Mouse (Mus musculus) testis, postnatal 10 days (tissue): ENCODE data around the gene Eri3.

Experiments used
- DNase-seq: peaks from one replicate; pipeline ENCODE4 v3.0.0; 2021; ENCODE audit warnings: low spot score

Gene Eri3

DNA sequence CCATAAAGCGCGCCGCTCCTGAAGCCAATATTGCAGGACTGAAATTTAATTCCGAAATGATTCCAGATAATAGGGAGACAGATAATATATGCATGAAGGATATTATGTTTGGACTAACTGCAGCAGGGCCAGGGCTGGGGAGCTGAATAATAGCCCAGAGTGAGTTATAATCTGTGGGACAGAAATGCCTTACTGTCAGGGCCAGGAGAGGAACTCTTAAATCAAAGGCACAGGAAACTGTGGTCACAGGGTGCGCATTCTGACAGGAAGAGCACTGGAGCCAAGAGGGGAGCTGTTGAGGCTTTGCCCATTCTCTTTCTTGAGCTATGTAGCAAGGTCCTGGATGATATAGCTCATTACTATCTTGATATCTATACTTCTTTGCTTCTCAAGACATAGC is 74.5 kb downstream of the Eri3 start:
- DNase-seq, result no peak

DNA sequence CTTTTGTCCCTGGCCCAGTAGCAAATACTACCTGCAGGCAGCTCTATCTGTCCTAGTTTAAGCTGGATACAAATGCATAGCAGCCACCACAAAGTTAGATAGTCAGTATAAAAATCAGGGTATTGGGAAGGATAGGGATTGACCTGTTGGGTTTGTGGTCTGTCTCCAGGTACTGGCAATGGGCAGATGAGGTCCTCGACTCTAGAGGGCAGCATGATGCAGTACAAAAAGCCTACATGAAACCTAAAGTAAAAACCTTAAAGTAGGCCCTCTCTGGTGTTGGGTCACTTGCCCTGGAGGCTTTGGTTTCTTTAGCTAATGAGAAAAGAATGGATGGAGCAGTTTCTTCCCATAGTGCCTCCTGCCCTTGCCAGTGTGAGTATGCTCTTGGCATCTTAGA is 78.3 kb downstream of the Eri3 start:
- DNase-seq, result no peak

DNA sequence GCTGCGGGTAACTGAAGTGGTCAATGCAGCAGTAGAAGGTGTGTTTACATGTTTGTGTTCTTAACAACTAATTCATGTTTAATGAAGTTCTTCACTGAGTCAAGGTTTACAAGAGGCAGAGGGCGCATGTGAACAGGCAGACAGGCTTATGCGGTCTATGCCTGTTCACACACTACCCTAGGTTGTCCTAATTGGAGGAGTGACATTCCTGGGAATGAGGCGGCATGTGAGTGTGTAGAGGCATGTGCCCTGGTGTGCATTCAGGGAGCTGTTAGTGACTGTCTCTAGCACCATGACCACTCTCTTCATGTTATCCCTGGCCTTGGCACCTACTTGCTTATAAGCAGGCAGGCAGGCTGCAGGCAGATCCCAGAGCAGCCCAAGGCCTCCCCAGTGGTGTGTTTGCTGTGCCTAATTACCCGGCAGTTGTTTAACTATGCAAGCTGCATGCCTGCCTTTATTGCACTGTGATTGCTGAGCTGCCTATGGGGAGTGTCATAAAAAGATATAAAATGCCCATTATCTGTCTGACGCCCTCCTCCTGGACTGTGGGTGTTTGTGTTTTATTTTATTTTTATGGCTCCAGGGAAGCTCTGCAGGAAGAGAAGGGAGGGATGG is 80.0 kb downstream of the Eri3 start:
- no peak for DNase-seq

DNA sequence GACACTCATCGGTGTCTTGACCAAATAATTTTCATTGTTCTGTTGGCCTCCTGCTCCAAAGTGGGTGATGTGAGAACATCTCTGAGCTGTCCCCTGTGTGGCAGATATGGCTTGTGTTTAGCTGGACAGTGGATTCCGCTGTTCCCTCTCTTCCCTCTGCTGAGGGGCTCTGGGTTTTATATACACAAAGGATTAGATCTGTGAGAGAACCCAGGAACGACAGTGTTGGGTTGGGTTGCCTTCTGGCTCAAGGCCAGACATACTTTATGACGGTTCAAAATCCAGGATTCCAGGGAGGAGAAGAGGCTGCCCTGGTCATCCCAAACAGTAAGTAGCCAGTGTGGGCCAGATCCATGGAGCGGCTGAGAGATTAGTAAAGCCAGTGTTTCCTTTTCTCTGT is 83.4 kb downstream of the Eri3 start:
- no peak for DNase-seq

DNA sequence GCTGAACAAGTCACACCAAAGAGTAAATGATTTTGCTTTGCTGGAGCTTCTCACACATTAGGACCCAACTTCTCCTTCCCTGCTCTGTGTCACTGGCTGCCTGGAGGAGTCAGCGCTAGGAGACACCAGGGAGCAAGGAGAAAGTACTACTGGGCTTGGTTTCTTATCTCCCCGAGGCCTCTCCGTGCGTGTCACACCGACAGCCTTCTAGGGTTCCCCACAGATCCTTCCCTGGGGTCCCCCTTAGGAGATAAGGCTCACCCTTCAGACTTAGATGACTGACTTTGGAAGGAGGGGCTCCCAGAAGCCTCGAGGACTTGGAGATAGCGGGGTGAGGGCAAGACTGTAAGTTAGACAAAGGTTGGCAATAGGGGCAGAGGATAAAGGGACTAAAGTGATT is 84.5 kb downstream of the Eri3 start:
- DNase-seq, result no peak

DNA sequence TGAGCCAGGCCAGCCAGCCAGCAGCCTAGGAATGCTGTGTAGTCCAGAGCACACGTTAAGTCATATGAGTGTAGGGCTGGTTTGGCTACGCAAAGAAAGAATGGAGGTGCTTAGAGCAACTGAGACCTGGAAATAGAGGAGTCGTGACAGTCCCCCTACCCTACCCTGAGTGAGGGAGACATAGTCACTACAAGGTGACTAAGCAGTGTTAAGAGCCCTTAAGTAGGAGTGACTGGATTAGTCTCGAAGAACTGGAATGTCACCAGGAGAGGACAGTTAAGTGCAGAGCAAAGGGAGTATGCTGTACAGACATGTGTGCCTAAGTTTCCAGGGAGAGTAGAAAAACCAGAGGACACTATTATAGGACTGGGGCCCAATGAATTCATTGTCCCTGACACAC is 86.0 kb downstream of the Eri3 start:
- DNase-seq, result no peak

DNA sequence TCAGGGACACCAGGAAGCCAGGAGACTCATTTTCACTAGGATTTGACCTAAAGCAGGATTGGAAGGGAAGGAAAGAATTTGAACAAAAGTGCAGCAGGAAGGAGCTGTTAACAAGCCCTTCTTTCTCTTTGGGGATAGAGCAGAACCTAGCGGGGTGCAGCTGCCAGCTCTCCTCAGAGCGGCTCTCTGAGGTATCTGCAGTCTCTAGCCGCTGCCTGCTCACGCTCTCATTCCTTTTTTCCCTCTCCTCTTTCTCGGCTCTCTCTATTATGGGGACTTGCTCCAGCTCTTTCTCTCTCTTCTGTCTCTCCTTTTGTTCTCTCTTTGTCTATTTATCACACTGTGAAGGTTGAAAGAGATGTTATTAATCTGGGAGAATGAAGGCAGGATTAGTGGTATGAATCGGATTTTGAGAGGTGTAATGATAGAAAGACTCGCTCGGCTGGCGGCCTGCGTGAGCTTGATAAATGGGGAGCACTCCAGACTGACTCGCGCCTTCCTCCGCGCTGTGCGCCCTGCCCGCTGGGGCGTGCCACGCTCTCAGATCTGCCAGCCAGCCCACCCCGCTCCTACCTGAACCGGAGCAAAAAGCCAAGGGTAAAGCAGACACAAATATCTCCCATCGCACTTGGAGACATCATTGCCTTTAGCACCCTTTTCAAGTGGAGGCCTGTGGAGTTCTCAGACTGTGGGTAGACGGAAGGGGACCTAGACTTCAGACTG is 86.9 kb downstream of the Eri3 start:
- DNase-seq, result no peak

DNA sequence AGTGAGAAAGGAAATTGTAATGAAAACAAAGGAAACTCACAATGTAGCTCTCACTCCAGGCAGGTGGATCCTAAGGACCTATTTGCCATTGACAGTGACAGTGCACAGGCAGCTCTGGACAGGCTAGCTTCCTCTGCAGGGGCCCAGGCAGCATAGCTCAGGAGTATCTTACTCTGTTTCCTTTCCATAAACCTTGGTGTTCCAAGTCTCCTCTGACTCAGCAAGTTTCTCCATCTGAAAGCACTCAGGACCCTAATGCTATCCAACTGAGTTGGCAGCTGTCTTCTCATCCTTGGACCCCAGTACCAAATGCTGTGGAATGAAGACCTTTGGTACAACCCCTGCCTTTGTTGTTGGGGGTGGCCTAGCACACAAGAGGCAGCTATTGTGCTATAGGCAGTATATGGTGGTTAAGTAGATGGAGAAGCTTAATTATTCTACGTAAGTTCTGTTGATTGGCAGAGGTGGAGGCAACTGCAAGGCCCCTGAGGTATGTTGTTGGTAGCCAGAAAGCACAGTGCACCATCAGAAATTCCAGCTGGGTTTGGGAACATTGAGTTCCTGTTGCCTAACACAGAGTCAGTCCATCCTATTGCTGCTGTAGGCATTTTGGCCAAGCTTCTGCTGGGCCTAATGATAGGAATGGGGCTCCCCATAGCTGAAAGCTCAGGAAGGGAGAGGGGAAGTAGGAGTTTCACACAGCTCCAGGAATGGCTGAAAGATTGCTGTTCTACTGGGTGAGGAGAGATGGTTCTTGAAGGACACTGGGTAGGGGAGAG is 90.9 kb downstream of the Eri3 start:
- no peak for DNase-seq

DNA sequence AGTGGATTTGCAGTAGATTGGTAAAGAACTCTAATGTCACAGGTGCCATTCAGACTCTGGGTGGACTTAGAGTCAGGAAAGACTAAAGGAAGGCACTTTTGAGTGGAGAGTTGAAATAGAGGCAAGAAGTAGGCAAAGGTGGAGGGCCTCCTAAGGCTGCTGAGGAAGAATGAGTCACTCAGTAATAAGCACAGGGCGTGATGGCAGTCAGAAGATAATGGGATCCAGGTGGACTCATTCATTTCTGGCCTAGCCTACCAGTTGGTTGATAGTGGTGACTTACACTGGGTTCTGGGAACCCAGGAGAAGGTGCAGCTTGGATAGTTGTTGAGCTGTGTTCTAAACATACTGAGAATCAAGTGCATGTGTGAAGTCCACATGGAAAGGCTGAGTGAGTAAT is 91.6 kb downstream of the Eri3 start:
- no peak for DNase-seq

DNA sequence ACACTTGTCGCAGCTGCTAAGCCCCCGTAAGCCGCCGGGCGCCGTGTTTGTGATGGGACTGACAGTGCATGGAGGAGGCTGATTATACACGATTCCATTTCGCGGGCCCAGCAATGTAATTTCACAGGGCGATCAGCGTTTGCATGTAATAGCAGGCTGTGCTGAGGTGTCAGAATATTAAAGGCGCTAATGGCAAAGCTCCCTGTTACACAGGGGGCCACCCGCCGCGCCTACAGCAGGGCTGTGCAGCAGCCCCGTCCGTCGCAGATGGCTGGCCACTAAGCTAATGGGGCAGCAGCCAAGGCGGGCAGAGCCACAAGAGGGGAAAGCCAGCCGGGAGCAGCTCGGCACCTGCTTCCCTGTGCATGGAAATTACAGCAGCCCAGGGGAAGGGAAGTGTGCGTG is 94.9 kb downstream of the Eri3 start:
- DNase-seq, result no peak

DNA sequence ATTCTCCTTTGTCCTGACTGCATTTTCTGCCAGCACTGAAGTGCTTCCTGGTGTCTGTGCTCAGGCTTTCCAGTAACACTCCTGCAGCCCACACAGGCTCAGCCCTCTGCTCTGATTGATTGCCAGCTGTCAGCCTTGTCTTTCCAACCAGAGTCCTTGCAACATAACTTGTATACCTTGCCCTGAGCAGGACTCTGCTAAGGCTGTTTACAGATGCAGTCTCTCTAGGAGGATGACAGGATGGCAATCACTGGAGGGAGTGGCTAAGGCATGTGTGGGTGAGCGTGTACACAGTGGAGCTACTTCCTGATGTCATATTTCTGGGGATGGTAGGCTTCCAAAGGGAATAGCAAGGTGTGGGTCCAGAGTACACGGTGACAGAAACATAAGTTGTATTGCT is 95.7 kb downstream of the Eri3 start:
- no peak for DNase-seq

DNA sequence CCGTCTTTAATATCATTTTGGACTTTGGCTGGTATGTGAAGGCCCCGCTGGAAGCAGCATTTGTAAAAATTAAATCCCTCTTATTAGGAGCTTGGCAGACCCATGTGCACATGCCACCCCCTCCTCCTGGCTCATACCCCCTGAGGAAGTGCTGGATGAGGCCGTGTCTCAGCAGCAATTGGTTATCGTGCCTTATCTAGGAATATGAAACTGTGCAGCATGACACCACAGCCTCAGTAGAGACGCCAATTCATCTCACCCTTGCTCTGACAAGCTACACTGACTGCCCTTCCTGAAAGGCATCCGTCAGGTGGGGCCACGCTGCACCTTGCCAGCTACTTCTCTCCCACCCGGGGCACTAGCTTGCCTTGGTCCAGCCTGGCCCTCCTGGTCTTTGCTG is 96.3 kb downstream of the Eri3 start:
- DNase-seq, result no peak

DNA sequence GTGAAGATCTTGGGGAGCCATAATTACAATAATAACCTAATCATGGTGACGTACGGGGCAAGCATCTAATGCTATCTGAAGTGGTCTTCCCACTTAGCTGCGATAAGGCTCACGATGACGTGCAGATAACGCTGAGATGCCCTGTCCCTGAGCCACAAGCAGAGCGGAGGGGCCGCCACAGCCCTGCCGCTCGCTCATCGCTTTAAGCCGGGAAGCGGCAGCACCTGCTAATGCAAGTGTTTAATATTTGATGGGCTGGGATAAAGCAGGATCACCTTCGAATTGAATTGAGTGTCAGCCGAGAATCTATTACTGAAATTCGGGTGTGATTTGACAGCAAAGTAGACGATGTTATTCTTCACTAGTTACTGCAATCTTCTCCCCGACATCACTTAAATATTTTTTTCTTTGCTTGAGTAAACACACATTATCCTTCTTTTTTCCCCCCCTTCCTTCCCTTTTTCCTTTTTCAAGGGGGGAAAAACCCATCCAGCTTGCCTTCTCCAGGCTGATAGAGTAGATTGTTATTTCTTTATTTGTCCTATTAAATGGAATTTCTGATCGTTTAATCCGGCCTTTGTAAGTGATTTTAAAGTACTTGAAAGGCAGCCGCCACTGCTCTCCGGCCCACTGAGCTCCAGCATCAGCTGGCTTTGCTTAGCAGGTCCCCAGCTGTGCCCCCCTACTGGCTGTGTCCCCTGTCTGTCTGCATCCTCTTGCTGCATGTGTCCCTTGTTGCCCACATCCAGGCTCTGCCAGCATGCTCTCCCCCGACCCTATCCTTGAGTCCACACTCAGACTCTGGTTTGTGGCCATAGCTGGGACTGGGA is 97.0 kb downstream of the Eri3 start:
- no peak for DNase-seq

DNA sequence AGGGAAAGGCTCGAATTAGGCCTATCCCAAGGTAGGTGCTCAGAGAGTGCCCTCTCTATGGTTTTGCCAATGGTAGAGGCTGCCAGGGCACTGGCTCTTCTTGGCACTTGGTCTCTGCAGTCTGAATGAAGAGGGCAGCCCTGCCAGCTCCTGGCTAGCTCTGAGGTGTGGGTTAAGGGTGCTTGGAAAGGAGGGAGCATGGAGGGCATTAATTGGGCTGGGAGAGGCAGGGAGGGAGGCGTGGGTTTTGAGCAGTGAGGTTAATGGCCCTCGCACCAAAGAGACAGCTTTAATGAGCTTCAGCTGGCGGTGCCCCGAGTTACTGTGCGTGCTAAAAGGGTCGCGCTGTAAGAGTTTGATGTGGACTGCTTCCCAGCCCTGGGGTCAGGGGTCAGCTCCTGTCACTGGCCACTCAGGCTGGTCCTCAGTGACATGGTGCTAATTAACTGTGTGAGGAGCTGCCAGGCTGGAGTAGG is 101.5 kb downstream of the Eri3 start:
- no peak for DNase-seq

DNA sequence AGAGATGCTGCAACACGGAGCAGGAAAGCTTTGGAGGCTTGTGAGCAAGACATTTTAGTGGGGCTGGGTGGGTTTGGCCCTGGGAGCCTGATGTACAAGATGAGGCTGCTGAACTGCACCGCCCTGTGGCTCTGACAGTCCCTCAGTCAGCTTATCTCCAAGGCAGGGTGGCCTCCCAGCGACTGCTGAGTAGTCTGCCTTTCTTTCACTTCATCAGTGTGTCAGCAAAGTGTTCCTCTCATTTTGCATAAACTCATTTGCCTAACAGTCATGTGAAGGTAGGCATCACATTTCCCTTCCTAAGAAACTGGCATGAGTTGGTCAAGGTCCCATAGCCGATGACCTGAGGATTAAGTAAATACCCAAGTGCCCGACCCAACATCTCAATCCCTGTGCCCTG is 102.6 kb downstream of the Eri3 start:
- DNase-seq, result no peak

DNA sequence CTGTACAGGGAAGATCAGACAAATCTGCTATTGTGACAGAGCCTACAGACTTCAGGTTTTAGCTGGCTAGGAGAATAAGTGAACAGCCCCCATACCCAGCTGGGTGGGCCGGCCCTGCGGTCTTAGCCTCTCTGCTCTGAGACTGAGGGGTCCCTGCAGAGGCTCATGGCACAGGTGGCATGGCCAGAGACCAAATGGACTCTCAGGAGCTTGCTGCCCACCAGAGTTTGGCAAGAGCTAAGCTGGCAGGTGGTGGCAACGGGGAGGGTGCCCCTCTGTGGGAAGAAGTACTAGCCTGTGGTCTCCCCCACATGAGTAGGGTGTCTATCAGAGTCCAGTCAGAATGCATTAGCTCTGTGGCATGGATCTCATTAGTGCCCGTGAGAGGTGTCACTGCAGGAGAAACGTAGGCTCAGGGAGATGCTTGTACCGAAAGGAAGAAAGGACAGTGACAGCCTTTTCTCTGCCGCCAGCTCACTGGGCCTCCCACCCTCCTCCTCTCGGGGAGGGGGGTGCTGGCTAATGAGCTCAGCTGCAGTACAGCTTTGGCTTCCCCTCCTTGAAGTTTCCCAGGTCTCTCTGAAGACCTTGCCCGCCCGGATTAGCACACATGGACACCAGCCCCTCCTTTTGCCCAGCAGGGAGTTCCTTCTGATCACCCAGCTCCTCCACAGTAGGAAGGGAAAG is 104.0 kb downstream of the Eri3 start:
- DNase-seq, result no peak

DNA sequence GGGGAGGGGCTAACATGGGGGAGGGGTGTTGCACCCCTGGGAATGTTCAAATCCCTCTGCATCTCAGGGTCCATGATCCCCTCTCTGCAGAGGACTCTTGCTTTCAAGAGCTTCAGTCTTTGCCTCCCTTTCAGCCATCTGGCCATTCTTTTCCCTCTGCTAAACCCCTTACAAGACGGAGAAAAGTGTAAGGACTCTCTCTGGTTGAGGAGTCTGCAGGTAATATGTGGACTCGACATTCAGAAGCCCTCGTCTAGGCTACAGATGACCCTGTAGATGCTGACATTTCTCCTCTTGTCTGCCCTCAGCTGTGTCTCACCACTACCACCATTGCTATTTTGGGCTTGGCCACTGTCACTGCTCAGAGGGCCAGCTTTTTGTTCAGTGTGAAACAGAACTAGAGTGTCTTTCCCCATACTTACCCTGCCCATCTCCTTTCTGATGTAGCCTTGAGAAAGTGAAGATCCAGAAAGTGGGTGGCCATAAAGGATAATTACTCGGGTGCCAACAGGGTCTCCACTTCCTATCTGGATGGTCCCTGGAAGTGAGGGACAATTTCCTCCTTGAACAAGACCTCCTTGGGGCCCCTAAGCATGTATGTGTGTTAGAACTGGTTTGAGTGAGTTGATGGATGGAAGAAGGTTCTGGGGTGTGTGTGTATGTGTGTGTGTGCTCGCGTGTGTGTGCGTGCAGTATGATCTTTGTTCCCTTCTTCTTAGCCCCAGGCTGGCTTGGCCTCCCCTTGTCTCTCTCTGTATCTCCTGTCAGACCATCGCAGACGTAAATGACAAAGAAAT is 104.7 kb downstream of the Eri3 start:
- DNase-seq, result no peak

DNA sequence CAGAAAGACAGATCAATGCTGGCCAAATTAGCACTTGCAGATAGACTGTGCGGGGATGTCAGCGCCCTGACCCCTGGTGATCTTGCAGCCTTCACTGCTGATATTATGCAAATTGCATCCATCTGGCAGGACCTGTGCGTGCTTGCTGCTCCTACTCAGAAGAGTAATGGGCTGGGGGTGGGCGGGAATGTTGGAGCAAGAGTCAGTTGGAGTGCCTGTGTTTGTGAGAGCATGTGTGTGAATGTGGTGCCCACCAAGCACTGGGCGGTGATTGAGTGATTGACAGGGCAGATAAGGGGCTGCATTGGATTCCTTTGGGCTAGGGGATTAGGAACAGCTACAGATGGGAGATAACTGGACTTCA is 105.3 kb downstream of the Eri3 start:
- no peak for DNase-seq

DNA sequence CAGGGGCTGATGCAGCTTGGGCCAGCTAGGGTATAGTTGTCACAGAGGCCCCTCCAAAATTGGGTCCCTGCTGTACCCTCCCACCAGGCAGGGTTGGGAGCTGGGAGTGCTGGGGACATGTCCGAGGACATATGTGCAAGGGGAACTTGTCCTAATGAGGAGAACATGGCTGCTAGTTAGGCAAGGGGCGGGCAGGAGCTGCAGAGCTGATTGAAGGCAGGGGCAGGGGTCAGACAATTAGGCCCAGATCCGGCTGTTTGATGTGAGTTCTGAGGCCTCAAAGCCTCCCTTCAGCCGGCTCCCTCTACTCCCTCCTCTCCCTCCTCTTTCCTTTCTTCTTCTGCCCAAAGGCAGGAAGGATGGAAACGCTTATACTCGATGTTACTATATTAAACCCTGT is 106.8 kb downstream of the Eri3 start:
- DNase-seq, result no peak

DNA sequence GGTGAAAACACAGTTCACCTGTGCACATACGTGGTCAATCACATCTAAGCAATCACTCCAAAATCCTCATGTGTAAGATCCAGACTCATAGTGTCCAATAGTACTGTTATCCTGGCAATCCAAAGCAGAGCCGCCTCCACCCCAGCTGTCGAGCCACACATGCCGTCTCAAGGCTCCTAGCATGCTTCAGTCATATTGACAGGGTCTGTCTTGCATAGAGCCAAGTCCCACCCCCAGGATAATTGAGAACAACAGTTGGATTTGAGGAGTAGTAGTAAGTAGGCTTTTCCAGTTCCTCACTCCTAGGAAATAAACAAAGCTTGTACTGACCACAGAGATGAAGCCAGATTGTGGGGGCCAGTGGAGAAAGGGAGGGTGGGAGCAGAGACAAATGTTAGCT is 107.5 kb downstream of the Eri3 start:
- no peak for DNase-seq
